Mouse (Mus musculus) macrophage (primary cell): Measurements from ENCODE around the gene Acot9. TPM values are rescaled to one million over a fixed set of nuclear protein-coding genes. Genes with fewer than 3 reads are reported as not detected.

Source experiments
- H3K27ac ChIP-seq: fragments of 350-480 bp; formaldehyde crosslinking; 2 replicates; pipeline ENCODE4 v1.9.0; 2021
- H3K36me3 ChIP-seq: fragments of 350-480 bp; formaldehyde crosslinking; 2 replicates; pipeline ENCODE4 v1.9.0; 2021; ENCODE audit errors: inconsistent target
- H3K4me3 ChIP-seq: fragments of 350-480 bp; formaldehyde crosslinking; 2 replicates; pipeline ENCODE4 v1.9.0; 2021; ENCODE audit errors: inconsistent target
- H3K79me2 ChIP-seq: fragments of 350-480 bp; formaldehyde crosslinking; 2 replicates; pipeline ENCODE4 v1.9.0; 2021; ENCODE audit errors: inconsistent target
- WGBS: methylation state at CpG from one replicate; pipeline ENCODE4 v1.1.7; 2026; ENCODE audit warnings: inconsistent platforms; ENCODE audit not compliant: missing documents; 5-methylcytosine and 5-hydroxymethylcytosine counted together
- polyA plus RNA-seq: library from polyadenylated mRNA; stranded (reverse); fragments of 250-400 nt; gene quantifications from 3 replicates; pipeline ENCODE4 v1.2.4, GENCODE M21; 2018; ENCODE audit warnings: inconsistent platforms

The Acot9 gene
- polyA plus RNA-seq, 1 experiment from 2014 or later = 38.9 TPM

- Histone ChIP-seq H3K27ac (no peak within 1 kb of the TSS), H3K79me2 (peaks cover 14% of the 10 kb centered on the region), H3K4me3 (no peak within 1 kb of the TSS), H3K36me3 (no peaks in the 10 kb centered on the region)
Measured at GRCm38 (mm10) chrX:155340654-155341053, 78.4 kb downstream of the Acot9 start, which contains the start of gene Prdx4. TSS of gene Prdx4 (minus strand) at chrX:155340754.

DNA sequence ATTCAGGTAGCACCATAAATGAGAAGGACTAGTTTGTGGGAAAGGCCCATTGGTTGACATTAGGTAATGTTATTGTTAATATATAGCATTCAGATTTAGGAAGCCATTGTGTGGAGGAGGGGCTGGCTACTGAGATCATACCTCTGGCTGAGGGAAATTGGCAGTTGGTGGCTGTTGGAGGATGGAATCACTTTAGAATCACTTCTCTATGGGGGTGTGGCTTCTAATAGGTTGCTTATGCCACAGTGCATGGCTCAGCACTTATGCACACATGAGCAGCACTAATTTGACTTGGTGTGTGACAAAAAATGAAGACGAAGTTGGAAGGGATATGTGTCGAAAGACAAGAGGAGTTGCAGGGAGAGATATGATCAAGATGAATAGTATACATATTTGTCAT, 84.0 kb downstream of the Acot9 start:
- Histone ChIP-seq H3K79me2 (no peaks in the 10 kb centered on the region), H3K27ac (no peak overlapping the region), H3K4me3 (no peak overlapping the region), H3K36me3 (no peaks in the 10 kb centered on the region)
- whole genome bisulfite sequencing = 83% methylated on average over 2 of the region's 2 CpGs

Other genes starting within 250 kb of the Acot9 start
- not detected in 3 replicates for gene Magea5, start 199.3 kb upstream of the Acot9 start, polyA plus RNA-seq
- gene Magea1, start 172.7 kb upstream of the Acot9 start, polyA plus RNA-seq = not detected in 3 replicates
- gene Magea2, start 168.8 kb upstream of the Acot9 start, polyA plus RNA-seq = not detected in 3 replicates
- gene Cldn34b2, start 134.0 kb upstream of the Acot9 start, polyA plus RNA-seq = 0.23 to 0.36 TPM in 2 of 3 replicates, not detected in the other
- gene Sat1, start 46.0 kb upstream of the Acot9 start, polyA plus RNA-seq = 320 to 1,287 TPM (median 826 TPM) in 3 replicates
- 53.4 to 107 TPM (median 95.0 TPM) in 3 replicates for gene Prdx4, start 78.3 kb downstream of the Acot9 start, polyA plus RNA-seq